Mouse (Mus musculus): Measurements from ENCODE around the gene Slc24a2. TPM values are rescaled to one million over a fixed set of nuclear protein-coding genes. Genes with fewer than 3 reads are reported as not detected.

Gene Slc24a2
- total RNA-seq, 2 experiments from 2014 or later: 0.20 to 0.29 TPM

GRCm38 (mm10) chr4:86953519-86953918 is 276.8 kb downstream of the Slc24a2 start:
- no peak for DNase-seq

- DNase-seq: no peak
Measured at GRCm38 (mm10) chr4:86948794-86949193, 281.5 kb downstream of the Slc24a2 start.

DNA sequence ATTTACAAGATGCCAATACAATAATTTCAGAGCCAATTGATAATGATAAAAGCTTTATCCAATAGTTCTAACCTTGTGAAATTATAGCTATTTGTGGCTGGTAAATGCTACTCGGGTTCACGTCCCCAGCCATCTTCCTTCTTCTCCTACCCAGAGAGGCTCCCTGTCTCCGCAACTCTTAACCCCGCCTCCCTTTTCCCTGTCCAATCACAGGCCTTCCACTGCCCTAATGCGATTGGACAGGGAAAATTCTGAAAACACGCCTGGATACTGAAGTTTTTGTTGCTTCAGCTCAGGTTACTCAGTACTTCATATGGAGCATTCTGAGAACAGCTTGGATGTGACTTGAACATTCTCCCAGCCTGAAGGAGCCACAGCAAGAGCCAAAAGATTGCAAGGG is 287.0 kb downstream of the Slc24a2 start:
- DNase-seq: no peak

DNA sequence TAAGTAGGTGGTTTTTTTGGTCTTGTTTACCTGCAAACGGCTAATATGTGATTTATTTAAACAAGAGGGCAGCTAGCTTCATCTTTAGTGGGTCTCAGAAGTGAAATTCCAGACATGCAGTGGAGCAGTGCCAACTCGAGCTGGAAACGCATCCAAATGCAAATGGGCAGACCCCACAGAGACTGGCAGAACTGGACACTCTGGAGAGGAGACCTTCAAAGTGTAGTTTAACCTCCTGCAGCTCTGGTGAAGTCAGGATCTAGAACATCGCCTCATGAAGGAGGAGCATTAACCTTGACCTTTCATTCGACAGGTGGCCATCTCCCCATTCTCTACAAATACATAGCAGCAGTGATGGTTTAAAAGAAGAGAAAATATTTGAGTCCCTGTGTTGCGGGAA is 287.6 kb downstream of the Slc24a2 start:
- no peak for DNase-seq

- no peak for DNase-seq
Measured at GRCm38 (mm10) chr4:86936706-86937105, 293.6 kb downstream of the Slc24a2 start.

GRCm38 (mm10) chr4:86936217-86936616 is 294.1 kb downstream of the Slc24a2 start:
- no peak for DNase-seq

Data from gastrocnemius, postnatal 25 days (tissue).